Mouse (Mus musculus): Measurements from ENCODE around the gene Esrrg. TPM values are rescaled to one million over a fixed set of nuclear protein-coding genes. Genes with fewer than 3 reads are reported as not detected.

Gene Esrrg
- total and polyA plus RNA-seq, 2 experiments, result 1.1 to 4.2 TPM

- TF ChIP-seq POLR2A (IDR thresholded peaks at IDR 0.05; ENCODE audit: extremely low read depth, insufficient read depth, low read length), result no peak
Observed at GRCm38 (mm10) chr1:187907407-187907806, 298.8 kb downstream of the Esrrg start.

GRCm38 (mm10) chr1:187907871-187908270, 299.3 kb downstream of the Esrrg start:
- 58% methylated on average over 3 of the region's 3 CpGs for WGBS
- no peak overlapping the region for H3K4me3 ChIP-seq (ENCODE audit: insufficient read depth, low read depth, low read length)
- no peaks in the 10 kb centered on the region for H3K79me2 ChIP-seq (ENCODE audit: control insufficient read depth, insufficient read depth, low read length)
- DNase-seq (ENCODE audit: extremely low read depth, low read depth, low spot score), result no peak
- TF ChIP-seq CTCF (IDR thresholded peaks at IDR 0.05; ENCODE audit: low read depth, low read length) (no peak), POLR2A (IDR thresholded peaks at IDR 0.05; ENCODE audit: extremely low read depth, insufficient read depth, low read length) (no peak)
- no peaks in the 10 kb centered on the region for H3K27me3 ChIP-seq (ENCODE audit: control insufficient read depth, insufficient read depth, low read length)
- no peaks in the 10 kb centered on the region for H3K36me3 ChIP-seq (ENCODE audit: control insufficient read depth, insufficient read depth, low read length)
- H3K9ac ChIP-seq (ENCODE audit: low read depth, low read length), result no peak overlapping the region
- H3K27ac ChIP-seq (replicated peaks; ENCODE audit: insufficient read depth, low read depth, low read length), result no peak overlapping the region
- no peaks in the 10 kb centered on the region for H3K4me1 ChIP-seq (ENCODE audit: control insufficient read depth, insufficient read depth, low read length)

More at GRCm38 (mm10) chr1:187907407-187907806, 298.8 kb downstream of the Esrrg start:
- no peaks in the 10 kb centered on the region for H3K27me3 ChIP-seq (ENCODE audit: control insufficient read depth, insufficient read depth, low read length)
- no peak overlapping the region for H3K9ac ChIP-seq (ENCODE audit: low read depth, low read length)
- no peak overlapping the region for H3K27ac ChIP-seq (replicated peaks; ENCODE audit: insufficient read depth, low read depth, low read length)
- no peaks in the 10 kb centered on the region for H3K4me1 ChIP-seq (ENCODE audit: control insufficient read depth, insufficient read depth, low read length)
- DNase-seq (ENCODE audit: extremely low read depth, low read depth, low spot score), result no peak
- WGBS, result 87% methylated on average over 7 of the region's 7 CpGs
- H3K79me2 ChIP-seq (ENCODE audit: control insufficient read depth, insufficient read depth, low read length), result no peaks in the 10 kb centered on the region
- H3K36me3 ChIP-seq (ENCODE audit: control insufficient read depth, insufficient read depth, low read length), result no peaks in the 10 kb centered on the region
- H3K4me3 ChIP-seq (ENCODE audit: insufficient read depth, low read depth, low read length), result no peak overlapping the region

- no peak for DNase-seq (ENCODE audit: extremely low read depth, low read depth, low spot score)
- 88% methylated on average over 7 of the region's 7 CpGs for WGBS
Observed at GRCm38 (mm10) chr1:187910718-187911117, 302.1 kb downstream of the Esrrg start.

GRCm38 (mm10) chr1:187911201-187911600, 302.6 kb downstream of the Esrrg start:
- H3K4me3 ChIP-seq (ENCODE audit: insufficient read depth, low read depth, low read length), result no peak overlapping the region
- no peaks in the 10 kb centered on the region for H3K4me1 ChIP-seq (ENCODE audit: control insufficient read depth, insufficient read depth, low read length)
- H3K36me3 ChIP-seq (ENCODE audit: control insufficient read depth, insufficient read depth, low read length), result no peaks in the 10 kb centered on the region
- H3K27ac ChIP-seq (replicated peaks; ENCODE audit: insufficient read depth, low read depth, low read length), result no peak overlapping the region
- TF ChIP-seq CTCF (IDR thresholded peaks at IDR 0.05; ENCODE audit: low read depth, low read length) (no peak), POLR2A (IDR thresholded peaks at IDR 0.05; ENCODE audit: extremely low read depth, insufficient read depth, low read length) (no peak)
- H3K79me2 ChIP-seq (ENCODE audit: control insufficient read depth, insufficient read depth, low read length), result no peaks in the 10 kb centered on the region
- H3K27me3 ChIP-seq (ENCODE audit: control insufficient read depth, insufficient read depth, low read length), result no peaks in the 10 kb centered on the region
- H3K9ac ChIP-seq (ENCODE audit: low read depth, low read length), result no peak overlapping the region
- 87% methylated on average over 6 of the region's 6 CpGs for WGBS
- no peak for DNase-seq (ENCODE audit: extremely low read depth, low read depth, low spot score)

More at GRCm38 (mm10) chr1:187910718-187911117, 302.1 kb downstream of the Esrrg start:
- no peaks in the 10 kb centered on the region for H3K36me3 ChIP-seq (ENCODE audit: control insufficient read depth, insufficient read depth, low read length)
- H3K27me3 ChIP-seq (ENCODE audit: control insufficient read depth, insufficient read depth, low read length), result no peaks in the 10 kb centered on the region
- H3K79me2 ChIP-seq (ENCODE audit: control insufficient read depth, insufficient read depth, low read length), result no peaks in the 10 kb centered on the region
- H3K4me3 ChIP-seq (ENCODE audit: insufficient read depth, low read depth, low read length), result no peak overlapping the region
- H3K4me1 ChIP-seq (ENCODE audit: control insufficient read depth, insufficient read depth, low read length), result no peaks in the 10 kb centered on the region
- TF ChIP-seq POLR2A (IDR thresholded peaks at IDR 0.05; ENCODE audit: extremely low read depth, insufficient read depth, low read length) (no peak), CTCF (IDR thresholded peaks at IDR 0.05; ENCODE audit: low read depth, low read length) (no peak)
- H3K9ac ChIP-seq (ENCODE audit: low read depth, low read length), result no peak overlapping the region
- H3K27ac ChIP-seq (replicated peaks; ENCODE audit: insufficient read depth, low read depth, low read length), result no peak overlapping the region

GRCm38 (mm10) chr1:187918303-187918702, 309.7 kb downstream of the Esrrg start:
- no peak for DNase-seq (ENCODE audit: extremely low read depth, low read depth, low spot score)
- Histone ChIP-seq H3K79me2 (ENCODE audit: control insufficient read depth, insufficient read depth, low read length) (no peaks in the 10 kb centered on the region), H3K27ac (replicated peaks; ENCODE audit: insufficient read depth, low read depth, low read length) (no peak overlapping the region), H3K36me3 (ENCODE audit: control insufficient read depth, insufficient read depth, low read length) (no peaks in the 10 kb centered on the region), H3K27me3 (ENCODE audit: control insufficient read depth, insufficient read depth, low read length) (no peaks in the 10 kb centered on the region), H3K4me1 (ENCODE audit: control insufficient read depth, insufficient read depth, low read length) (no peaks in the 10 kb centered on the region), H3K9ac (ENCODE audit: low read depth, low read length) (no peak overlapping the region), H3K4me3 (ENCODE audit: insufficient read depth, low read depth, low read length) (no peak overlapping the region)
- WGBS, result 92% methylated on average over 6 of the region's 6 CpGs
- TF ChIP-seq CTCF (IDR thresholded peaks at IDR 0.05; ENCODE audit: low read depth, low read length), result no peak
- TF ChIP-seq POLR2A (IDR thresholded peaks at IDR 0.05; ENCODE audit: extremely low read depth, insufficient read depth, low read length), result no peak

GRCm38 (mm10) chr1:187918939-187919338, 310.3 kb downstream of the Esrrg start:
- no peaks in the 10 kb centered on the region for H3K79me2 ChIP-seq (ENCODE audit: control insufficient read depth, insufficient read depth, low read length)
- no peak overlapping the region for H3K27ac ChIP-seq (replicated peaks; ENCODE audit: insufficient read depth, low read depth, low read length)
- no peaks in the 10 kb centered on the region for H3K36me3 ChIP-seq (ENCODE audit: control insufficient read depth, insufficient read depth, low read length)
- TF ChIP-seq CTCF (IDR thresholded peaks at IDR 0.05; ENCODE audit: low read depth, low read length), result no peak
- no peak for TF ChIP-seq POLR2A (IDR thresholded peaks at IDR 0.05; ENCODE audit: extremely low read depth, insufficient read depth, low read length)
- 86% methylated on average over 4 of the region's 4 CpGs for WGBS
- H3K4me3 ChIP-seq (ENCODE audit: insufficient read depth, low read depth, low read length), result no peak overlapping the region
- DNase-seq (ENCODE audit: extremely low read depth, low read depth, low spot score), result peak; percentile 69
- H3K9ac ChIP-seq (ENCODE audit: low read depth, low read length), result no peak overlapping the region
- H3K4me1 ChIP-seq (ENCODE audit: control insufficient read depth, insufficient read depth, low read length), result no peaks in the 10 kb centered on the region
- H3K27me3 ChIP-seq (ENCODE audit: control insufficient read depth, insufficient read depth, low read length), result no peaks in the 10 kb centered on the region

All from liver, adult 2 months (tissue).